Mouse (Mus musculus) inflammation-experienced regulatory T-cells, adult 16 weeks (primary cell): ENCODE measurements around the gene Gm17324. TPM values are rescaled to one million over a fixed set of nuclear protein-coding genes. Genes with fewer than 3 reads are reported as not detected.

Experiments used
- polyA plus RNA-seq: library from polyadenylated mRNA; unstranded; fragments of 100-300 nt; shearing (Covaris generic); gene quantifications from one replicate; pipeline ENCODE4 v1.2.1, GENCODE M21; 2017

The Gm17324 gene
- not detected for polyA plus RNA-seq

GRCm38 (mm10) chr9:78447973-78448873 is at the start of gene Gm17324, which contains the start of gene Mto1:
Gm17324 (minus strand) TSS chr9:78448786.
Mto1 (plus strand) TSS chr9:78448208.

GRCm38 (mm10) chr9:78488890-78489420 is 40.4 kb upstream of the Gm17324 start, which contains the start of gene Eef1a1:
Eef1a1 (minus strand) TSS chr9:78489151.

GRCm38 (mm10) chr9:78442579-78443392 is 5.8 kb downstream of the Gm17324 start, which contains the start of gene Cgas:
Cgas (minus strand) TSS chr9:78443237.

Other genes starting within 250 kb of the Gm17324 start
- gene Gsta1, start 218.1 kb downstream of the Gm17324 start, polyA plus RNA-seq: not detected
- not detected for gene Gm3776, start 191.7 kb downstream of the Gm17324 start, polyA plus RNA-seq
- not detected for gene Gm10639, start 158.9 kb downstream of the Gm17324 start, polyA plus RNA-seq
- not detected for gene Omt2a, start 134.0 kb downstream of the Gm17324 start, polyA plus RNA-seq
- gene Omt2b, start 121.2 kb downstream of the Gm17324 start, polyA plus RNA-seq: not detected
- not detected for gene Gsta2, start 93.0 kb downstream of the Gm17324 start, polyA plus RNA-seq
- gene Dppa5a, start 80.6 kb downstream of the Gm17324 start, polyA plus RNA-seq: not detected
- not detected for gene Ooep, start 70.1 kb downstream of the Gm17324 start, polyA plus RNA-seq
- 5.9 TPM for gene Ddx43, start 53.0 kb downstream of the Gm17324 start, polyA plus RNA-seq
- gene Cgas, start 5.5 kb downstream of the Gm17324 start, polyA plus RNA-seq: 2.3 TPM
- 17.2 TPM for gene Mto1, start 578 bp downstream of the Gm17324 start, polyA plus RNA-seq
- 4,544 TPM for gene Eef1a1, start 40.4 kb upstream of the Gm17324 start, polyA plus RNA-seq
- 17.5 TPM for gene Slc17a5, start 139.3 kb upstream of the Gm17324 start, polyA plus RNA-seq
- gene Cd109, start 166.8 kb upstream of the Gm17324 start, polyA plus RNA-seq: 0.27 TPM